Mouse (Mus musculus) erythroblast, embryonic 14.5 days (primary cell): ENCODE measurements around the gene Rrad.

Experiments used
- GATA1 ChIP-seq: IDR thresholded peaks from 2 replicates; pipeline ENCODE4 v1.6.1; 2012; ENCODE audit warnings: low read length, inconsistent platforms, mixed read lengths
- TAL1 ChIP-seq: IDR thresholded peaks from 3 replicates; pipeline ENCODE4 v1.6.1; 2012; ENCODE audit warnings: low read length, inconsistent platforms, mixed read lengths

- TF ChIP-seq GATA1: no peak
- TF ChIP-seq TAL1: no peak
These were observed 40.8 kb downstream of the Rrad start for GRCm38 (mm10) chr8:104590284-104590683.
